Mouse (Mus musculus) cerebellum, postnatal 25 days (tissue): ENCODE results near the gene Ebpl.

Experiments
- DNase-seq, 2 experiments: peaks; one replicate each; pipeline ENCODE4 v3.0.0; 2021; ENCODE audit warnings: mixed read lengths in 2 of 2

Ebpl gene

GRCm38 (mm10) chr14:61327007-61327406 is 33.2 kb downstream of the Ebpl start:
- peak in 1 of 2 experiments; percentile 43 for DNase-seq

- no peak for DNase-seq
Measured at GRCm38 (mm10) chr14:61322740-61323139, 37.5 kb downstream of the Ebpl start.

DNA sequence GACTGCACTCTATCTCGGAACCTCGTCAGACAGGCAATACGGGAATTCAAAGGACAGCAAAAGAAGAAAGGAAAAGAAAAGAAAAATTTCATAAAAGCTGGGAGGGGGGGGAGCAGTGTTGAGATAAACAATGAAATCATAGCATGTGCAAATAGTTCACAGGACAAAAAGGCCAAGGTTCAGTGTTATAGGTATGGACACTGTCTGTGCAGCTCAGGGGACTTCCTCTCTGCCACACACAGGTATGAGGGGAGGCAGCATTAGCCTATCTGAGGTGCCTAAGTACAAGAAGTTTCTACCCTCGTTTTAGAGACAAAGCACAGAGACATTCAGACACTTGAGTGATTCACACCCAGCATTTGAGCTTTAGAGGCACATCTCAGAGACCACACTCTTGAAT is 39.0 kb downstream of the Ebpl start:
- DNase-seq = no peak

DNA sequence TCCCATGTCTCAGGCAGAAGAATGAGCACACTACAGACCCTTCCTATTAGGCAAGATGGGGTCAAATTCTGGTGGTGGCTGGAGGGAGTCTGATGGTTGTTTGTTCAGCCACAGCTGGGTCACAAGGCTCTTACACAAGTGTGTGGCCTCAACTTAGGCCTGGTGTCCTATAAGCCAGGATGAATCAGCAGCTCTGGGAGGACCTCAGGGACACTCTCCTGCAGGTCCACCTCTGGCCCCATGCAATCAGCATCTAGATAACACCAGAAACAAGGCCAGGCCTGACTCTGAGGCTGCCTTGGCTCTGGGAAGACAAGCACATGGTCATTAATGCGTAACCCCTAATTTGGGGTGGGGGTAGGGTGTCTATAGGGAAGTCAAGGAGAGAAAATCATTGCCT is 39.5 kb downstream of the Ebpl start:
- no peak for DNase-seq

GRCm38 (mm10) chr14:61316861-61317260 is 43.4 kb downstream of the Ebpl start:
- peak; percentile 61 to 79 for DNase-seq

- peak in 1 of 2 experiments; percentile 45 for DNase-seq
Measured at GRCm38 (mm10) chr14:61310963-61311362, 49.3 kb downstream of the Ebpl start.

GRCm38 (mm10) chr14:61310036-61310772 is 50.0 kb downstream of the Ebpl start:
- DNase-seq = no peak

DNA sequence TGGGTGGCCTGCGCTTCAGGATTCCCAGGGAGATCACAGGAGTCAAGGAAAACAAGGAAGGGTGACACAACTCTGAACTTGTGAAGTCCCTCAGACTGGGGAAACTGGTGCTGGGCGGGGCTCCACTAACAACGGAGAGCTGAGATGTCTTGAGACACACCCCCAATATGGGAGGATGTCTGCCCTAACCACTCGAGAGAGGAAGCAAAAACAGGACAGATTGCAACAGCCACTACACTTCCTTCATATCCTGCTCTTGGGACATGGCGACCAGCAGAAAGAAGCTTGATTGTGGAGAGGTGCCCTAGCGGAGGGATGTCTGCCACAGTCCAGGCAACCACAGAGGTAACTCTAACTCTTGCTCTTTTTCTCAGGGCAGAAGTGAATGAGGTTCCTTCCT is 50.6 kb downstream of the Ebpl start, which contains the start of gene Arl11:
Arl11 (plus strand) TSS at position 161 of the 400 bp plus-strand sequence.
- DNase-seq = no peak

- no peak for DNase-seq
Measured at GRCm38 (mm10) chr14:61303969-61304609, 56.1 kb downstream of the Ebpl start.

DNA sequence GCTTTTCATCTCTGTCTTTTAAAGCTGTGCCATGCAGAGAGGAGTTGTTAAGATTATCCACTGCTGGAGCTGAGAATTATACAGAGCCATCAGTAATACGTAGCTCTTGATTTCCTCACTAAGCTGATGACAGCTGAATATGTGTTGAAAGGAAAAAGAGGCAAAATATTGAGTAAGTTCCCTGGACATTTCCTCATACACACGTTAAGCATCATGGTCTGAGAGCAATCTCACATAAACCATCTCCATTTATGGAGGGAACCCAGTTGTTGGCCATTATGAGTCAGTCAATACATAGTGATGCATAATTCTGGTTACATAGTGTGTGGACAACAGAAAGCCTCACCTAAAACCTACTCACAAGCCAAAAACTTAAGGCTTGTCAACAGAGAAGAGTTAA is 57.8 kb downstream of the Ebpl start:
- no peak for DNase-seq

GRCm38 (mm10) chr14:61301323-61301722 is 58.9 kb downstream of the Ebpl start:
- no peak for DNase-seq

DNA sequence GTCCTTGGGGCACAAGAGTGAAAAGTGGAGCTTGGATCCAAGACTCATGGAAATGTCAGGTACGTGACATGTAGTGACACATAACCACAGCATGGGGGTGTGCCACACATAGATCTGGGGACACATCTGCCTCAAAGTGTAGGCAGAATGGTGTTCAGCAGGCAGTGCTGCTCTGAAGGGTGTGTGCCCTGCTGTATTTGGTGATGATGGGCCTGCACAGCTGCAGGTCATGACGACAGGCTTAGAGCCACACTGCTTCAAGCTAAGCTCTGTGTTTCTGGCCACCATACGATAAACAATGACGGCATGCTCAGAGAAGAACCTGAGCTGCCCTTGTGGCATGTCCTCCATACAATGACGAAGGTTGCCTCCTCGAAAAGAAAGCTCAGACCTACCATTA is 60.4 kb downstream of the Ebpl start:
- DNase-seq = no peak

DNA sequence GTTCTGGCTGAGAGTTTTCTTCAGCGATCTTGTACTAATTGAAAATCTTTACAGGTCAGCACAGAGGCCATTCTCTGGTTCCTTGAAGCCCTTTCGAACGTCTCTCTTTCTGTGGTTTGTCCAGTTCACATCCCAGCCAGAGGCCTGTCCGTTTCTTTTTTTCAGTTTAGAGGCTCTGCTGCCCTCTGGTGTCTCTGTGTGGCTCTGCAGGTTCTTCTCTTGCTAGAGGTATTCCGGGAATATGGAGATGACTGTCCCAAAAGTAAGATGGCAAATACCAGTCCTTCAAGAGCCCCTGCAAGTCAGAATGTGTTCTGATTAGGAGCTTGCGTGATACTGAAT is 65.5 kb downstream of the Ebpl start:
- DNase-seq = peak; percentile 68 to 79

GRCm38 (mm10) chr14:61293884-61294737 is 66.1 kb downstream of the Ebpl start:
- peak; percentile 77 to 85 for DNase-seq

- DNase-seq = peak; percentile 53 to 70
Measured at GRCm38 (mm10) chr14:61290664-61291063, 69.6 kb downstream of the Ebpl start.

DNA sequence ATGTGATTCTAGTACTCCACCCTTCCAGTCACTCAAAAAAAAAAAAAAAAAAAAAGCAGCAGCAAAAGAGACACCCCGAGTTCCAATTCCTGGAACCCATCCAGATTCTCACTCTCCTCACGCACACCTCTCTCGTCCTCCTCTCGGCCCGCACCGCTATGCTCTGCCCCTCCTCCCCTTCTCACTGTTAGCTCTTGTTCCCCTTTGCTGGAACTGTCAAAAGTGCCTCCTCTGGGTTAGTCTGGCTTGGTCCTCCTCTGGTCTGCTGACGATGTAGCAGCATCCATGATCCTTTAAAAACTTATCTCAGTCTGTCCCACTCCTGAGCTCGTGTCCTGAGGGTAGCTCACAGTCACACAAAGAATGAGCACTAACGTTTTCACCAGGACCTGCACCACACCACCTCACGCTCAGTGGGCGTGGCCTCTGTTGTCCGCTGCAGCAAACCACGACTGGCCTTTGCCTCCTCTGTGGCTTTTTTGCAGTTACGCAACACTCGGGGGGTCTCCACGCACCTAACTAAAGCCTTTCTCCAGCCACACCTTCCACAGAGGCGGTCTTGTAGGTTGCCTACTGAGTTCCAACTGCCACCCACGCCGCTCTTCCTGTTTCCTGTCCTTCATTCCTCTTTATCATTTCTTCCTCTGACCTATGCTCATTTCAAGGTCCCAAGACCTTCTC is 71.5 kb downstream of the Ebpl start:
- DNase-seq = no peak
